Mouse (Mus musculus): Measurements from ENCODE around the gene Fkbp11.

The Fkbp11 gene

DNA sequence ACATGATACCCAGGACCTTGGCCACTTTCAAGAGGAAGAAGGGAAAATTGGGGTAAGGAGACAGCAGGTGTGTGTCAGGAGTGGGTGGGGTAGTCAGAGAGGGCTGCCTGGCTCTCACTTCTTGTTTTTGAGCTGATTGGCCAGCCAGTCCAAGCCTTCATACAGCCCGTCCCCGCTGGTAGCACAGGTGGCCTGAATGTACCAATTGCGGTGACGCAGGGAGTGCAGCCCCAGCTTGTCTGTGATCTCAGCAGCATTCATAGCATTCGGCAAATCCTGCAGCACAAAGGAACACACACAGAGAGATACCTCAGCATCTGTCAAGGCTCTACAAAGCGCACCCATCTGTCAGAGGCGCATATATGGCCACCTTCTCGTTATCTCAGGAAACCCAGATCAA, 12.2 kb upstream of the Fkbp11 start:
- no peak for DNase-seq (ENCODE audit: low spot score)

DNA sequence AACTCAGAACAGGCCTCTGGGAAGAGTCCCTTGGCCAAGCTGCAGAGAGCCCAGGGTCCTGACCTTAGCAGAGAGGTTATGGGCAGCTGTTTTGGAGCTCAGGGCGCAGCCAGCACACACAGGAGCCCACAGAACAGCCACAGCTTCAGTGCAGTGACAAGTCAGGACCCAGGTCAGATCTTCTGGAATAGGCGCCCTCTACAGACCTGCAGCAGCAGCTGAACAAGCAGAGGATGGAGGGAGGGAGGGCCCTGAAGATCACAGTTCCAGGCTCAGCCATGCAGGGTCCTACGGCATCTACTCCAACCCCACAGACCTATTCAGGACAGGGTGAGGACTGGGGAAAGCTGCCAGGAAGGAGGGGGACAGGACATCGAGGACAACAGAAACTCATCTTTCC, 10.8 kb upstream of the Fkbp11 start:
- no peak for DNase-seq (ENCODE audit: low spot score)

DNA sequence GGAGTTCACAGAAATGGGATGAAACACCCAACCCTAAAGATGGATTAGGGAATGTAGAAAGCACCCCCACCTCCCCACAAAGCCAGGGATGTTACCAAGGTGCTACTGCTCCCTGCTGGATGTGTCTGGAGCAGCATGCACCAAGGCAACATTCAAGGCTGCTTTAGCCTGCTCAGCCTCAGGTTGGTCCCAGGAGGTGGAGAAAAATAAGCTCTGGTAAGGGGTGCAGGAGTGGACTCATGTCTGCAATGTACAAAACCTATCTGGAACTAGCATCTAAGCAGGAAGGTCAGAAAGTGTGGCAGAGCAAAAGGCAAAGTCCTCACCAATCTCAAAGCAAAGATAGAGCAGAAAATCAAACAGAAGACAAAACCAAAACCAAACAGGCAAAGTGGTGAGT, 9.9 kb upstream of the Fkbp11 start:
- peak; percentile 18 for DNase-seq (ENCODE audit: low spot score)

DNA sequence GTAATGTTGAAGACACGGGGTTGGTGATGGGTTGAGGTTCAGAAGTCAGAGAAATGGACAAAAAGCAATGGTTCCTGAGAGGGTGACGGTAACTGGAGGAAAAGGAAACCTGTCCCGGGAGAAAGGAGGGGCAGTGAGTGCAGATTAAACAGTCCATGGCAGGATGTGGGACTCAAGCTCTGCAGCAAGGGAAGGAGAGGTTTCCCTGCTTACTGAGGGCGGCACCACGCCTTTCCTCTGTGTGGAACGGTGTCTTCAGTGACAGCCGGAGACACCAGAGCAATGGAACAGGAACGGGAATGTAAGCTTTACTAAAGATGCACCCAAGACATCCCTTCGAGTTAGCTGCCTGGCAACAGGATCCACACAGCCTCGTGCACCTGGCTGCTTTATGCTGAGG, 8.5 kb upstream of the Fkbp11 start:
- no peak for DNase-seq (ENCODE audit: low spot score)

DNA sequence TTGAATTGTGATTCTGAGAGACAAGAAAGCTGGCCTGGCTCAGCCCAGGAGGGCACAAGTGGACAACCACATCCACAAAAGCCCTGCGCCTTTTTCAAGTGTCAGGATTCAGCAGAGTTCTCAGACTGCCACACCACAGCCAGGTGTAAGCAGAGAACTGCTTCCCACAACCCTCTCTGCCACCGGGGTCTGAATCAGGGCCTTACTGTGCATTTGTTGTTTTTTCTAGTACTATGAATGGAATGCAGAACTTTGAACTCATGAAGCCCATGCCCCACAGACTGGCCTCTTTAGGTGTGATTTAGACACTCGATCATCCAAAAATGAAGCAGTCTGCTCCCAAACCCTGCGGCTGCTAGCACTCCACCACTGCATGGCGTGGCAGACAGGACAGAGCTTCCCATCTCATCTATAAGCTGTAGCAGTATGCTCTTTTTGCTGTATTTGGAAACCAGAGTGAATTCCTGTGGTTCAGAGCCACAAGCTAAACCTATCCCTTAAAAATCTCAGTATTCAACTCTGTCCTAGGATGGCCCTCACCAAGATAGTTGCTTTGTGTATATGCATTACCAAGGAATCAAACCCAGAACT, 6.1 kb upstream of the Fkbp11 start:
- no peak for DNase-seq (ENCODE audit: low spot score)

DNA sequence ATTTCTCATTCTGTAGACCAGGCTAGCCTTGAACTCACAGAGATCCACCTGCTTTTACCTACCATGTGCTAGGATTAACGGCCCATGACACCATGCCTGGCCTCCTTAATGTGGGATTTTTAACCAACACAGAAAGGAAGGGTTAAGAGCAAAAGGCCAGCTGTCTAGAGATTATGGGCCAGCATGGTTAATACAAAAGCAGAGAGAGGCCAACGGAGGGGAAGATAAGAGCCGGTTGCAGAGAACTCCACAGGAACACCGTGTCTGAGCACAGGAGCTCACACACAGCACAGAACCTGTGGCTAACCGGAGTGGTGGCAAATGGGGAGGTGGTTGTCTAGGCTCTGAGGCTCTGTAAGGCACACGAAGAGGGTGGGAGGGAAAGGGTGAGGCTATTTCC, 5.4 kb upstream of the Fkbp11 start:
- no peak for DNase-seq (ENCODE audit: low spot score)

DNA sequence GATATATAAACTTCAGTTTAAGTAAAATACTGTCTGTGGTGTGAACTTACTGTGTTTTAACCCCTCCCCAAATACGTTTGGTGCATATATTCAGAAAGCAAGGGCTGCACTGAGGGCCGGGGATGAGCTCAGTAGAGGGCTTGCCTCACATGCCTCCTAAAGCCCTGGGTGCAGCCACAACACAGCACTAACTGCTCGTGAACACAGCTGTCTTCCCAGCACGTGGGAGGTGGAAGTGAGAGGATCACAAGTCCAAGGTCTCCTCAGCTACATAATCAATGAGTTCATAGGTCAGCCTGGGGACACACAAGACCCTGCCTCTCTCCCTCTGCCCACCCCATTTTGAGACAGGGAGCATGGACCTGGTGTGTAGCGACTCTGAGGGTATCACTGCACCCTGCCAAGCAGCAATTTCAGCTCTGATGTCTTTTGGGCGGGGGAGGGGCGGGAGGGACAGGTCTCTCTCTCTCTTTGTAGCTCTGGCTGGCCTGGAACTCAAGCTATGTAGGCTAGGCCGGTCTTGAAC, 4.1 kb upstream of the Fkbp11 start:
- DNase-seq (ENCODE audit: low spot score) = no peak

DNA sequence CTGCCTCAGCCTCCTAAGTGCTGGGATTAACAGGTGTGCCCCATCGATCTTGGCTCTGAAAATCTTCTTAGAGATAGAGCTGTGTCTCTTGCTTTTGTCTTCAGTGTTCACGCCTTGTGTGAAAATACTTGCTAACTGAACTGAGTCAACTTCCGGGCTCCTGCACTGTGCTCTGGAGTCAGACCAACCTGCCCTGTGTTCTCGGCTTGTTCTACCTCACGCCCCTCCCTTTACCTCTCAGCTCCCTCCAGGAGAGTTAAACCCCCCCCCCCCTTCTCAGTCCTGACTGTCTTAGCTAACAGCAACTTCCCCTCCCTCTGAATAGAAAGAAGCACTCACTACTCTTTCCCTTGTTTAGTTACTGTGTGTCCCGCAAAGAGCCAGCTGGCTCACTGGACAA, 2.8 kb upstream of the Fkbp11 start:
- DNase-seq (ENCODE audit: low spot score) = no peak

DNA sequence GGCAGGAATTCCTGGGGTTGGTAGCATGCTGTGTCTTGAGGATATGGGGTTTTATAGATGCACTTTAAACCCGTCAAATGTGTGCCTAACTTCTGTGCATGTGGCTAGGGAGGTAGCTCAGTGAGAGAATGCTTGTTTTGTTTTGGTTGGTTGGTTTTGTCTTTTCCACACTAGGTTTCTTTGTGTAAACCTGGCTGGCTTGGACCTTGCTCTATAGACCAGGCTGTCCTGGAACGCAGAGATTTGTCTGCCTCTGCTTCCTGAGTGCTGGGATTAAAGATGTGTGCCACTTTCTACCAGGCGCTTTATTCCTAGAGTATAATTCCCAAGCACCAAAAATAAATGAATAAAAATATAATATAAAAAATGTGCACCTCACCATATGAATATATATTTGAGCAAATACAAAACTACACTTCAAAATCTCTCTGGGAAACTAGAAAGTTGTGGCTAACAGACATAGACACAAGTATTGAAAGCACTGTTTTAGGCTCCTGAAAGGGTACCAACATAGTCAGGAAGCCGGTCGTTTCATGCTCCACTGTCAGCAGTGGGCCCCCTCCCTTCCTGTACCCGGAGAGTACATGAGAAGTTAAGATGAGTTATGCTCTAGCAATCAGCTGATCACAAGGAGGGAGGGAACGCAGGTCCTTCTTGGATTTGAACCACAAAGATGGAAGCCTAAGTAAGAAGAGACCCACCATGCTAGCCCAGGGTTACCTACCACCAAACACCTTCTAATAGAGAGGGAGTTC, 2.0 kb upstream of the Fkbp11 start:
- no peak for DNase-seq (ENCODE audit: low spot score)

DNA sequence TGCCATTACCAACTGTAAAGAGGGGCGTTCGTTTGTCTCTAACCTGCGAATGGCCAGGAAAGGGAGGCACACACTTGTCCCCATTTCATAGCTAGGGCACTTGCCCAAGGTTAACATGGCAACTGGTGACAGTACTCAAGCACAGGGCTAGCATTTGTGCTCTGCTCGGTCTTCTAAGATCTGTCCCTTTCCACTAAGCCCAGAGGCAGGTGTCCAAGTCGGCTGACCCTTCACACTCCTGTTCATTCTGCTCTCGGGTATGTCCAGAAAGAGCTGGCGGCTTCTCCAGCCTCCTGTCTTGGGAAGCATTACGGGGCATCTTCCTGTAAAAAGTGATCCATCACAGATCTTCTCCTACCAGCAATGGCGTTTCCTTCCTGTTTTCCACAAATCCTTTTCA, 368 bp upstream of the Fkbp11 start:
- DNase-seq (ENCODE audit: low spot score) = no peak

DNA sequence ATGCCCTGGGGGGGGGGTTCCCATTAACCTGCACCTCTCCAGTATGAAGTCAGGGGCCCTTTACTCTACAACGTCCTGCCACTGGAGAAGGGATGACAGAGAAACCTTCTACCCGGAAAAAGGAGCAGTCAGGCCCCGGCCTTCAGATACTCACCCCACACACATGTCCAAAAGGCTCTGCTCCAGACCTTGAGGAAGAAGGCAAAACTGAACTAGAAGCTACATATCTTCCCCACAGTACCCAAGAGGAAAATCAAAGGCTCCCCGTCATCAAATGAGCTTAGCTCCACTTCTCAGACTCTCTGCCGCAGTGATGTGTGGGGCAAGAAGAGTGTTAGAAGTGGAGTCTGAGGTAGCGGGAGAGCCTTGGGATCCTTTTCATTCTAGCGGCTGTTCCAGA, 1.3 kb downstream of the Fkbp11 start:
- DNase-seq (ENCODE audit: low spot score) = no peak

DNA sequence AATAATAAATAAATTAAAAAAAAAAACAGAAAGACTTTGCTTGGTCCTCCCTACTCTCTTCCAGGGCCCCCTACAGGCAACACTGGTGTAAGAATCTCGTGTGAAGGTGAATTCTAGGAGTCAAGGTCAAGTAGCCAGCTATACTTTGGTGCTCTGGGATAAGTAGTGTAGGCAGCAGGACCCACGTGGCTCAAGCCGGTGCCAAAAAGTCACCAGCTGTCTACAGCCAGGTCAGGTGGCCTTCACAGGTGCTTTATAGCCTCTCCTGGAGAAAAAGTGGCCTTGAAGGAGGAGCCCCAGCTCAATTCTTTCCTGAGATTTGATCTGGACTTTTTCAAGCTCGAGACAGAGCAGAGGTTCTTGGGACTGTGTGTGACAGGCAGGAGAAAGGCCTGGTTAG, 1.9 kb downstream of the Fkbp11 start:
- DNase-seq (ENCODE audit: low spot score) = no peak

DNA sequence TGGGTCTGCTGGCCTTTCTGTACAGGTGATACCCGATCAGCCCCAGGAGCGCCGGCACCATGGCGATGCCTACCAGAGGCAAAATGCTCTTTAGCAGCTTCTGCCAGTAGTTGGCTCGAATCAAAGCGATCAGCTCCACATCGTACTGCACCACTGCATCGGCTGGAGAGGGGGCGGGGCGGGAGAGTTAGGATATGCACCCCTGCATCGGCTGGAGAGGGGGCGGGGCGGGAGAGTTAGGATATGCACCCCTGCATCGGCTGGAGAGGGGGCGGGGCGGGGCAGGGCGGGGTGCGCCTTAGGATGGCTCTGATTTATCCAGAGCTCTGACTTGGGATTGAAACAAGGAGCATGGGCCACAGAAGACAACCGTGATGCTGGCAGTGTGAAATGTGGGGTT, 3.6 kb downstream of the Fkbp11 start:
- DNase-seq (ENCODE audit: low spot score) = no peak

DNA sequence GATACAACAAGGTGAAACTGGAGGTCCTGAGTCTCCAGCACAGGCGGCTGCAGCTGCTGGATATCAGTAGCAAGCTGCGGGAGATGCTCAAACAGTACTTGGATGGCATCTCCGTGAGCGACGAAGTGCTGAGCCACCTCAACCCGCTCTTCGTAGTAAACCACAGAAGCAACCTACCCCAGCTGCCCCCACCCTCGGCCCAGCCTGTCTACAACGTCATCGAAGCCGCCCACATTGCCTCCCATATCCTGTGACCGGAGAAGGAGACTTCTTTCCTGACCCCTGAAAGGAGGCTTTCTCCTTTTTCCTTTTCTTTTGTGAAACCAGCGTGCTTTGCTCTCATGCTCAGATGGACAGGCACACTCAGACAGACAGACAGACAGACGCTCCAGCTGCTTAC, 5.1 kb downstream of the Fkbp11 start:
- no peak for DNase-seq (ENCODE audit: low spot score)

DNA sequence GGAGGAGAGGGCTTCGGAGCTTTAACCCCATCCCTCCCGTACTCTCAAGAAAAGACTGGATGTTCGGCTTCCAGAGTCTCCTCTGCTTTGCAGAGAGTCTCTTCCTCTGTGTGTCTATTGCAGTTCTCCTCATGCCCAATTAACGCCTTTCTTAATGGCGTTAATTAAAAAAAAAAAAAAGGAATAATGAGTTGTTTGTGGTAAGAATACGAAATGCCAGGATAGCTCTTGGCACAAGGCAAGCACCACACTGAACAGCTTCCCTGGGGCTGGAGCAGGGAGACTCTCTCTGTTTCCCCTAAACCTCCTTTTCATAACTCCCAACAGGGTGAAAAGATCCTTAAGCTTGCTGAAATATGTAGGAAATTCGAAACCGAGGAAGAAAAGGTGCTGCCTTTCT, 5.8 kb downstream of the Fkbp11 start:
- no peak for DNase-seq (ENCODE audit: low spot score)

DNA sequence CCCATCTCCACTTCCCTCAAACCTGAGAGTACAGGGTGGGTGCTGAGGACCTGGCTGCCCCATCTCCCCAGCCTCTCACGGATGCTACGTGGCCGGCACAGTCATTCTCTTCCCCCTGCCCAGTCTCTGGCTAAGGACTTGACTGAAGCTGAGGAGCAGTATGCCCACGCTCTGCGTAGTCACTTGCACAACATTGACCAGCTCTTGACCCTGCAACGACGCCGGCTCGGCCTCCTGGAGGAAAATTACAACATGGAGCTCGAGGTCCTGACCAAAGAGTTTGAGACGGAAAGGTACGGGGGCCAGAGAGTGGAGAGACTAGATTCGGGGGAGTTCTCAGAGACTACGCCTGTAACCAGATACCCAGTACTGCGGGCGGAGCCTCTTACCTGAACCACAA, 10.7 kb downstream of the Fkbp11 start:
- DNase-seq (ENCODE audit: low spot score) = no peak

DNA sequence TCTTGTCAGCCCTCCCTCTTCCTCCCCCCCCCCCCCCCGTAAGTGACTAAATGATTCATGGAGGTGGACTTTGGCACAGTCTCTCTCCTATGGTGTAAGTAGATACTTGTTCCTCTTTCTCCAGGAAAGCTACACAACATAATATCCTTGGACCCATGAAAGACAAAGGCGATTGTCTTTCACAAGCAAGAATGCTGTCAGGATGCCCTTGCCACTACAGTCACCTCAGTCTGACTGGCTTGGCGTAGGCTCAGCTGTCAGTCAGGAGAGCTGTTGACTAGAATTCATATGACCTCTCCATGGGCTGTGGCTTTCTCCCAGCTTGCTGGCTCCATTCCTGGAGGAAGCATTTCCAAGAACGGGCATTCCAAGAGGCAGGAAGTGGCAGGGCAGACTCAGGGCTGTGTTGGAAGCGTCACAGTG, 13.8 kb downstream of the Fkbp11 start:
- no peak for DNase-seq (ENCODE audit: low spot score)

DNA sequence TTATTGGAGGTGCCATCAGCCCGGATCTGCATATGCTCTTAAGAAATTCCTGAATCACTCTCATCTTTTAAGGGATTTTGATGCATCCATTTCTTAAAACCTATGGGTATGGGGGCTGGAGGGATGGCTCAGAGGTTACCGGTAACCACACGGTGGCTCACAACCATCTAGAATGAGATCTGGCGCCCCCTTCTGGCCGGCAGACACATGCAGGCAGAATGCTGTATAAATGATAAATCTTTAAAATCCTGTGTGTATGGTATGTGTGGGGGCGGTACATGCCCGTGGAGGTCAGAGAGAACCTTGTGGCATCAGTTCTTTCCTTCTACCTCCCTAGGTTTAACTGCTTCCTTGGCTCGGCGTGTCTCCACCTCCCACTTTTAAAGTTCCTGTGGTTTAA, 17.6 kb downstream of the Fkbp11 start:
- DNase-seq (ENCODE audit: low spot score) = peak; percentile 74

DNA sequence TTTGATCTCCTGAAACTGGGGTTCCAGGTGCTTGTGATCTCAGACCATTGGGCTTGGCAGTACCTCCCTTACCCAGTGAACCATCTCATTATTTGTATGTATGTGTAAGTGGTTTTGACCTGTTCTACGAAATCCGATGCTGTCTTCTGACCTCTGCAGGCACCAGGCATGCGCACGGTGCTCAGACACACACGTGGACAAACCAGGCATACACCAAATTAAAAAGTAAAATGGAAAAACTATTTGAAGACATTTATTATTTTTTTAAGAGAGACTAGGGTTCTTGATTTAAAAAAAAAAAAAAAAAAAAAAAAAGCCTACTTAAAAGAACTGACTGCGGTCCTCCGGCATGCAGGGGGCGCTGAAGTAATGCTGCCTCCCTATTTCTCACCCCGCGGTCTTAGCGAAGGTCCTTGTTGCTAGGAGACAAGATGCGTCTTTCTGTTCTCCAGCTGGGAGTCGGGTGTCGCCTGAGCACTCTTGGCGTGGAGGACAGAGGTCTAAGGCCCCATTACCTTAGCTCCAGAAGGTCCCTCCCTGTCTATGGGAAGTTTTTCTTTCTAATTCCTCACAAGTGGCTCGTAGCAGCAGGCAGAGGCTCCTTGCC, 20.1 kb downstream of the Fkbp11 start, which contains the start of gene Ccdc65:
Ccdc65 (plus strand) TSS at position 442 of the 607 bp plus-strand sequence.
- peak; percentile 87 for DNase-seq (ENCODE audit: low spot score)

DNA sequence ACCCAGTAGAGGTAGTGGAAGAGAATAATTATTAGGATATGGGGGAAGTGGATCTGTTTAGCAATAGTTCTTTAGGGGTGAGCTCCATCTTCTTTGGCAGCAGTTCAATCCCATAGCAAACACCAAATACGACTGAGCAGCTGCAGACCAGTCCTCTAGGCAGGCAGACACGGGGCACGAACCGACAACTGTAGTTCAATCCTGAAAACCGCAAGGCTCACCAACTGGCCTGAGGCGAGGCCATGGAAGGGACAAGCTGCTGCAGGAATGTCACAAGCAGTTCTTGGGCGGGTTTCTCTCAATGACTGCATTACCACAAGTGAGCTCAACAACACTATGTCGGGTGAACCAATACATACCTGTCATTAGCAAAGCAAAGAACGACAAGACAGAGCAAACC, 23.7 kb downstream of the Fkbp11 start:
- DNase-seq (ENCODE audit: low spot score) = no peak

DNA sequence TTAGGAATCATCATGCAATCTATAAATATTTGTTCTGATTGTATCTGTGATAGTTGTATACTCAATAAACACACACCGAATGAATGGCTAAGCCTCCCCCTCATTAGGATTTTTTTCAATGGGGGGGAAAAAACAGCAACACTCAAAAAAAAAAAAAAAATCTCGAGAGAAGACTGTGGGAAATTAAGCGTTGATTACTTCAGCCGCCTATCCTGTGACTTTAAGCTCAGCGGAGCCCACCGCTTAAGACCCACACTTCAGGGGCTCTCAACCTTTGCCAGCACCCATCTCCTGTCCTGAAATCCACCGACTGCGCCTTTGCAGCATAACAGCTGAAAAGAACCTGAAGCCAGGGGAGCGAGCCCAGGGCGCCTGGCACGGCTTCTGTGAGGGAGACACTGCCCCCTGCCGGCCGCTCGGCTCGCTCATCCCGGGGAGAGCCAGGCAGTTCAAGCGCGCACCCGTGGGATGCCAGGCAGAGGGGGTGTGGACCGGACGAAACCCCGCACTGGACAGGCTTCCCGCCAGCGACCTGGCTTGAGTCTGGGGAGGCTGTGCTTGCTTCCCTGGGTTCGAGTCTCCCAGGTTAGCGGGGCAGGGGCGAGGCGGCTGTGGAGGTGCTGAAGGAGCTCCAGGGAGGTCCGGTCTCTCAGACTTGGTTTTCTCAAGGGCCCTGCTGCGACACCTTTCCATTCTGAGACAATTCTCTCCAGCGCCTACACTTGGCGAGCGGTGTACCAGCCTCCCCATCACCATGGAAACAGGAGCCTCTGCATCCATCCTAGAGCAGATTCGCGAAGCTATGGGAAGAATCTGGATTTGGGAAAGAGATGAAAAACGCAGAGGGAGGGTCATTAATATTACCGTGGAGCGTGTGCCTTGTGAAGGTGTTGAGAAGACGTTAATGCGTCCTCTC, 28.6 kb downstream of the Fkbp11 start:
- peak; percentile 87 for DNase-seq (ENCODE audit: low spot score)

DNA sequence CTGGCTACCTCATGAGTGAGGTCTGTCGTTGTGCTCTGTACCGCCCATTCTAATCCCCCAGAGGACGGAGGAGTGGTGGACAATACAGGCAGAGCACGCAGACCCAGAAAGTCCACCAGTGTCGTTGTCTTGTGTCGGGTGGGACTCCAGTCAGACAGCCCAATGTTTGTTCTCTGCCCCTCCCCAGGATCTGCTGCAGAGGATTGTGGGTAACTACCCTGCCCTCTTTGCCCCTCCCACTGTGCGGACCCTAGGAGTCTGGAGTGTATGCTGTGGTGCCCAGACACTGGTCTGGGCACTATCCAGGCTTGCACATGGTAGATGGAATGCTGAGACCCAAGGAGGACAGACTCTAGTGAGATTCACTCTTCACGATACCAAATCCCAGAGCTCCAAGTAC, 31.8 kb downstream of the Fkbp11 start:
- no peak for DNase-seq (ENCODE audit: low spot score)
